Mouse (Mus musculus) thymus, adult 2 months (tissue): Measurements from ENCODE around the gene Prkra.

ENCODE experiments used
- CTCF ChIP-seq: fragments of 200-500 bp; IDR thresholded peaks from 2 replicates; pipeline ENCODE4 v1.5.1; 2012; ENCODE audit warnings: mild to moderate bottlenecking, control low read depth, low read length, moderate library complexity, borderline replicate concordance; ENCODE audit not compliant: control insufficient read depth, poor library complexity, insufficient read depth; ENCODE audit errors: extremely low read depth
- POLR2A ChIP-seq: fragments of 200-500 bp; IDR thresholded peaks from 2 replicates; pipeline ENCODE4 v1.6.1; 2012; ENCODE audit warnings: mild to moderate bottlenecking, low read length, control low read depth, moderate library complexity; ENCODE audit not compliant: control insufficient read depth, poor library complexity, insufficient read depth; ENCODE audit errors: extremely low read depth

DNA sequence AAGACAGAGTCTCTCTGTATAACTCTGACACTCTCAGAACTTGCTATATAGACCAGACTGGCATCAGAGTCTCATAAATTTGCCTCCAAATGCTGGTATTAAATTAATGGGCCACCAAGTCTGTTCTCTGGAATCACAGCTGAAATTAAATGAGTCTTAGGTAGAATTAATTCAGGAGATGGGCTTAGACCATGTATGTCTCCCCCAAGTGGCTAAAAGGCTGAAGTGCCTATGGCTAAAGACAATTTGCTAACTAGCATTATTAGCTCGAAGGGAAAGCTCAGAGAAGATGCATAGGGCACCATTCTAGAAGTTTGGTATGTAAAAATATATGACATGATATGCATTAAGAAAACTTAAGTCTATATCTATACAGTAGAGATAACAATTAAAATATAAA lies 29.7 kb downstream of the Prkra start:
- TF ChIP-seq CTCF (no peak), POLR2A (no peak)
